Mouse (Mus musculus): ENCODE data around the gene Rnf43.

The Rnf43 gene

GRCm38 (mm10) chr11:87761806-87762701, 99.5 kb downstream of the Rnf43 start:
- peak; percentile 47 for DNase-seq

GRCm38 (mm10) chr11:87762702-87763385, 100.3 kb downstream of the Rnf43 start:
- DNase-seq = no peak

- peak; percentile 81 for DNase-seq
Observed at GRCm38 (mm10) chr11:87763511-87763987, 101.0 kb downstream of the Rnf43 start.

GRCm38 (mm10) chr11:87763988-87764876, 101.7 kb downstream of the Rnf43 start:
- DNase-seq = peak; percentile 71

- no peak for DNase-seq
Observed at GRCm38 (mm10) chr11:87768745-87769144, 106.2 kb downstream of the Rnf43 start.

- DNase-seq = peak; percentile 79
Observed at GRCm38 (mm10) chr11:87770989-87771388, 108.5 kb downstream of the Rnf43 start.

- no peak for DNase-seq
Observed at GRCm38 (mm10) chr11:87772354-87772753, 109.8 kb downstream of the Rnf43 start.

GRCm38 (mm10) chr11:87778100-87778765, 115.7 kb downstream of the Rnf43 start:
- peak; percentile 84 for DNase-seq

- DNase-seq = no peak
Observed at GRCm38 (mm10) chr11:87778915-87779314, 116.4 kb downstream of the Rnf43 start.

GRCm38 (mm10) chr11:87779392-87779791, 116.9 kb downstream of the Rnf43 start:
- no peak for DNase-seq

- DNase-seq = peak; percentile 18
Observed at GRCm38 (mm10) chr11:87780130-87780529, 117.6 kb downstream of the Rnf43 start.
